Mouse (Mus musculus) kidney, adult 2 months (tissue): ENCODE measurements around the gene Cbfa2t3.

ENCODE experiments used
- CTCF ChIP-seq: fragments of 200-500 bp; conservative IDR thresholded peaks from 2 replicates; pipeline ENCODE4 v1.5.1; 2011; ENCODE audit warnings: low read depth, mild to moderate bottlenecking, control low read depth, low read length, moderate library complexity, mixed read lengths; ENCODE audit not compliant: insufficient read depth, insufficient read length
- POLR2A ChIP-seq: fragments of 200-500 bp; IDR thresholded peaks from one replicate; pipeline ENCODE4 v1.6.1; 2011; ENCODE audit warnings: low read depth, low read length, control low read depth

DNA sequence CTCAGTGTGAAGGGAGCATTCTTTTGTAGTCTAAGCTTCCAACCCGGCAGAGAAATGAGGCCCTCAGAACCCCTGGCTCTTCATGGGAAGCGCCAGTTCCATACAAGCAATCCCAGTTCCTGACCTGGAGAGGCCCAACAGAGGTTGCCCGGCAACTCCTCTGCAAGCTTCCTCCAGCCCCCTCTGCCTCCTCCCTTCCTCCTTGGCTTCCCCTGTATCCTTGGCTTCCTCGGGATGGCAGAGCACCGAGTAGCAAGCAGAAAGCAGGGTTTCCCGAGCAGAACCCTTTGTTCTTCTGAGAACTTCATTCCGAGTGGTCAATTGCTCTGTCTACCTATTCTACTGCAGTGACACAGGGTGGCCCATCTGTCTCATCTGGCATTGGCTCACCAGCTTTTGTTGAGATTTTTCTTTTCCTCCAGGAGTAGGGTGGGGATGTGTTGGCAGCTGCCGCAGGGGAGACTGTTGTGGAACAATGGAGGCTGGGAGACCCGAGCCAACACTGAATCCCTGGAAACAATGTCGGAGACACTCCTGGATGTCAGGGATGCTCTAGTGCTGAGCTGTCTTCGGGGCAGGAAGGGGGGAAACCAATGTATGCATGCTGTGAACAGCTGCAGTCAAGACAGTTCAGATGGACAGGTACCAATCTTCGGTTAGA is 7.1 kb upstream of the Cbfa2t3 start:
- TF ChIP-seq CTCF, result no peak
- TF ChIP-seq POLR2A, result no peak
